In genomic region chr17:35050126-35050750, GRCm38 (mm10) we compare ENCODE assay signal across 8 mouse cellular contexts. TPM values are rescaled to one million over a fixed set of nuclear protein-coding genes. Genes with fewer than 3 reads are reported as not detected.
DNase-seq lines count a peak whose midpoint lies in the region; ATAC-seq lines count a peak whose summit lies in the region.

No protein-coding gene starts in this region.

- H3K9ac ChIP-seq in embryonic facial prominence, embryonic 12.5 days: peak overlapping the region; percentile 83
- peak overlapping the region; percentile 95 for H3K9ac ChIP-seq in heart, embryonic 11.5 days (ENCODE audit: low read depth, low read length)
- peak overlapping the region; percentile 83 for H3K9ac ChIP-seq in kidney, embryonic 15.5 days

- H3K9me3 ChIP-seq in embryonic facial prominence, embryonic 12.5 days: no peaks in the 10 kb centered on the region
- H3K9me3 ChIP-seq in heart, embryonic 11.5 days (replicated peaks; ENCODE audit: control insufficient read depth, low read length): no peaks in the 10 kb centered on the region
- H3K9me3 ChIP-seq in kidney, embryonic 15.5 days (replicated peaks): no peaks in the 10 kb centered on the region

- ATAC-seq in embryonic facial prominence, embryonic 12.5 days (ENCODE audit: insufficient number of reproducible peaks, insufficient read depth, low FRiP score, low TSS enrichment): peak; percentile 9; the same call in 1 of the 2 replicates
- ATAC-seq in heart, embryonic 11.5 days (replicated peaks; ENCODE audit: insufficient number of reproducible peaks, low FRiP score, low TSS enrichment): peak; percentile 19; the same call in 1 of the 2 replicates
- ATAC-seq in kidney, embryonic 15.5 days (replicated peaks; ENCODE audit: low FRiP score): peak; percentile 20

- WGBS in embryonic facial prominence, embryonic 12.5 days: under 1% methylated on average over 27 of the region's 27 CpGs
- under 1% methylated on average over 27 of the region's 27 CpGs for WGBS in heart, embryonic 11.5 days (ENCODE audit: insufficient replicate concordance)
- under 1% methylated on average over 27 of the region's 27 CpGs for WGBS in kidney, embryonic 15.5 days

- peak overlapping the region; percentile 98 for H3K27ac ChIP-seq in embryonic facial prominence, embryonic 12.5 days
- peak overlapping the region; percentile 99 for H3K27ac ChIP-seq in heart, embryonic 11.5 days (ENCODE audit: low read depth, low read length)
- H3K27ac ChIP-seq in kidney, embryonic 15.5 days: peak overlapping the region; percentile 100

- peak overlapping the region; percentile 92 for H3K4me2 ChIP-seq in embryonic facial prominence, embryonic 12.5 days (replicated peaks)
- H3K4me2 ChIP-seq in heart, embryonic 11.5 days: peak overlapping the region; percentile 85
- H3K4me2 ChIP-seq in kidney, embryonic 15.5 days: peak overlapping the region; percentile 88

- peaks cover 43% of the 10 kb centered on the region for H3K4me1 ChIP-seq in embryonic facial prominence, embryonic 12.5 days
- H3K4me1 ChIP-seq in heart, embryonic 11.5 days (ENCODE audit: control insufficient read depth, insufficient read depth, low read length): peaks cover 34% of the 10 kb centered on the region
- H3K4me1 ChIP-seq in kidney, embryonic 15.5 days: peaks cover 67% of the 10 kb centered on the region

- peak overlapping the region; percentile 62 for H3K4me3 ChIP-seq in embryonic facial prominence, embryonic 12.5 days
- peak overlapping the region; percentile 92 for H3K4me3 ChIP-seq in heart, embryonic 11.5 days (ENCODE audit: low read depth, low read length)
- peak overlapping the region; percentile 66 for H3K4me3 ChIP-seq in kidney, embryonic 15.5 days (replicated peaks)

- no peaks in the 10 kb centered on the region for H3K27me3 ChIP-seq in embryonic facial prominence, embryonic 12.5 days
- no peaks in the 10 kb centered on the region for H3K27me3 ChIP-seq in heart, embryonic 11.5 days (ENCODE audit: control insufficient read depth, insufficient read depth, low read length)
- H3K27me3 ChIP-seq in kidney, embryonic 15.5 days: no peaks in the 10 kb centered on the region

- peak; percentile 69 to 77 for DNase-seq in urinary bladder, adult 18-20 months (ENCODE audit: low spot score in 2 of 2)
- DNase-seq in urinary bladder, postnatal 10 days (ENCODE audit: low spot score): no peak
- peak; percentile 90 for DNase-seq in lung, postnatal 36 days
- DNase-seq in retina, postnatal 1 day: peak; percentile 69
- DNase-seq in frontal cortex, postnatal 25 days (ENCODE audit: low spot score in 2 of 2): no peak

- H3K36me3 ChIP-seq in embryonic facial prominence, embryonic 12.5 days: peaks cover 27% of the 10 kb centered on the region
- peaks cover 18% of the 10 kb centered on the region for H3K36me3 ChIP-seq in heart, embryonic 11.5 days (ENCODE audit: control insufficient read depth, insufficient read depth, low read length)
- H3K36me3 ChIP-seq in kidney, embryonic 15.5 days: peaks cover 31% of the 10 kb centered on the region

RNA-seq across cellular contexts. Expression of gene Clic1, which starts 0.5 kb away (rescaled TPM):
- 205 and 211 TPM in 2 replicates for polyA plus RNA-seq in embryonic facial prominence, embryonic 12.5 days (2016; fragmentation: Nextera tagmentation; extraction: Ambion mirVana)
- 86.4 and 228 TPM in 2 replicates for polyA plus RNA-seq in heart, embryonic 11.5 days (2014; fragmentation: Nextera tagmentation; extraction: Ambion mirVana)
- 300 and 320 TPM in 2 replicates for polyA plus RNA-seq in kidney, embryonic 15.5 days (2015; fragmentation: Nextera tagmentation; extraction: Ambion mirVana)

RNA-seq across cellular contexts. Expression of gene Msh5, which starts 3.7 kb away (rescaled TPM):
- 3.7 and 4.2 TPM in 2 replicates for polyA plus RNA-seq in embryonic facial prominence, embryonic 12.5 days (2016; fragmentation: Nextera tagmentation; extraction: Ambion mirVana)
- 4.4 and 4.6 TPM in 2 replicates for polyA plus RNA-seq in heart, embryonic 11.5 days (2014; fragmentation: Nextera tagmentation; extraction: Ambion mirVana)
- 5.2 and 5.4 TPM in 2 replicates for polyA plus RNA-seq in kidney, embryonic 15.5 days (2015; fragmentation: Nextera tagmentation; extraction: Ambion mirVana)

RNA-seq across cellular contexts. Expression of gene Ddah2, which starts 8.6 kb away (rescaled TPM):
- 471 and 492 TPM in 2 replicates for polyA plus RNA-seq in embryonic facial prominence, embryonic 12.5 days (2016; fragmentation: Nextera tagmentation; extraction: Ambion mirVana)
- 213 and 217 TPM in 2 replicates for polyA plus RNA-seq in heart, embryonic 11.5 days (2014; fragmentation: Nextera tagmentation; extraction: Ambion mirVana)
- polyA plus RNA-seq in kidney, embryonic 15.5 days (2015; fragmentation: Nextera tagmentation; extraction: Ambion mirVana): 324 and 356 TPM in 2 replicates

RNA-seq across cellular contexts. Expression of gene Ly6g6c, which starts 14.9 kb away (rescaled TPM):
- polyA plus RNA-seq in embryonic facial prominence, embryonic 12.5 days (2016; fragmentation: Nextera tagmentation; extraction: Ambion mirVana): not detected in 2 replicates
- polyA plus RNA-seq in heart, embryonic 11.5 days (2014; fragmentation: Nextera tagmentation; extraction: Ambion mirVana): not detected in 2 replicates
- polyA plus RNA-seq in kidney, embryonic 15.5 days (2015; fragmentation: Nextera tagmentation; extraction: Ambion mirVana): 1.6 TPM in 1 of 2 replicates, not detected in the other

RNA-seq across cellular contexts. Expression of gene Mpig6b, which starts 15.7 kb away (rescaled TPM):
- polyA plus RNA-seq in embryonic facial prominence, embryonic 12.5 days (2016; fragmentation: Nextera tagmentation; extraction: Ambion mirVana): 0.61 and 0.99 TPM in 2 replicates
- 1.4 and 1.8 TPM in 2 replicates for polyA plus RNA-seq in heart, embryonic 11.5 days (2014; fragmentation: Nextera tagmentation; extraction: Ambion mirVana)
- polyA plus RNA-seq in kidney, embryonic 15.5 days (2015; fragmentation: Nextera tagmentation; extraction: Ambion mirVana): 0.41 and 0.52 TPM in 2 replicates

Comparison
In these comparisons a context has a peak if more than half of its experiments do, and no peak if none do; other contexts are left out.
1. DNase-seq: peak in urinary bladder, adult 18-20 months (2 of 2), lung, postnatal 36 days (single experiment) and retina, postnatal 1 day (single experiment); none in urinary bladder, postnatal 10 days (single experiment) and frontal cortex, postnatal 25 days (0 of 2).
2. Peak in every context shown above with its lines, with median percentiles within 50 percentile points of each other: ATAC-seq, H3K27ac ChIP-seq, H3K4me2 ChIP-seq, H3K4me3 ChIP-seq and H3K9ac ChIP-seq.